ENCODE assay signal across 14 mouse cellular contexts in genomic region chr6:91339612-91340246, GRCm38 (mm10).
DNase-seq lines count a peak whose midpoint lies in the region; ATAC-seq and TF ChIP-seq lines count a peak whose summit lies in the region.
"Had no signal": no experiment of that assay in that cellular context is flagged by ENCODE, and none has a peak within 500 bp of the region (broad histone marks: within the 10 kb centered on the region; RNA-seq: fewer than 3 reads in every experiment).

No protein-coding gene starts in this region.

- H3K9me3 ChIP-seq in limb, embryonic 14.5 days (ENCODE audit: control insufficient read depth, low read length) = no peaks in the 10 kb centered on the region
- H3K9me3 ChIP-seq: limb, embryonic 15.5 days had no signal

- DNase-seq in embryo, embryonic 10 days (ENCODE audit: low spot score) = peak; percentile 34
- DNase-seq in embryo, embryonic 9.5 days (ENCODE audit: extremely low spot score) = no peak
- peak; percentile 2 for DNase-seq in thymus, postnatal 4 days
- no peak for DNase-seq in thymus, postnatal 14 days
- DNase-seq in limb, embryonic 14.5 days (ENCODE audit: low spot score) = peak; percentile 5
- DNase-seq in testis, postnatal 14 days (ENCODE audit: low spot score) = no peak
- DNase-seq in thymus, postnatal 10 days (ENCODE audit: low spot score in 2 of 2) = no peak
- DNase-seq in T-cell, adult 2 months (ENCODE audit: low spot score) = no peak
- DNase-seq: adrenal gland, postnatal 10 days; B cell, adult 2 months; right cerebral cortex, postnatal 14 days had no signal

- no peak overlapping the region for H3K27ac ChIP-seq in limb, embryonic 14.5 days (replicated peaks; ENCODE audit: low read depth, low read length)
- H3K27ac ChIP-seq: limb, embryonic 15.5 days had no signal

- no peaks in the 10 kb centered on the region for H3K4me1 ChIP-seq in limb, embryonic 14.5 days (ENCODE audit: control insufficient read depth, insufficient read depth, low read length)
- H3K4me1 ChIP-seq: megakaryocyte, embryonic 14.5 days had no signal

- no peaks in the 10 kb centered on the region for H3K36me3 ChIP-seq in limb, embryonic 14.5 days (ENCODE audit: control insufficient read depth, insufficient read depth, low read length)
- H3K36me3 ChIP-seq: limb, embryonic 15.5 days had no signal

- ATAC-seq in limb, embryonic 14.5 days (ENCODE audit: low FRiP score, low read depth) = no peak; the same call in 1 of the 2 replicates

- WGBS in limb, embryonic 14.5 days = 44% methylated on average over 8 of the region's 8 CpGs

- no peak overlapping the region for H3K4me3 ChIP-seq in limb, embryonic 14.5 days (replicated peaks; ENCODE audit: low read length)
- H3K4me3 ChIP-seq: erythroblast, embryonic 14.5 days; limb, embryonic 15.5 days; megakaryocyte, embryonic 14.5 days had no signal

- TF ChIP-seq POLR2A in limb, embryonic 14.5 days (IDR thresholded peaks at IDR 0.05; ENCODE audit: borderline replicate concordance, extremely low read depth, insufficient read depth, insufficient read length) = no peak

- no peak overlapping the region for H3K9ac ChIP-seq in limb, embryonic 14.5 days (ENCODE audit: low read depth, low read length, severe bottlenecking)
- H3K9ac ChIP-seq: limb, embryonic 15.5 days had no signal

- H3K27me3 ChIP-seq in limb, embryonic 14.5 days (ENCODE audit: control insufficient read depth, insufficient read depth, low read length) = no peaks in the 10 kb centered on the region
- H3K27me3 ChIP-seq: limb, embryonic 15.5 days had no signal

- H3K4me2 ChIP-seq in limb, embryonic 14.5 days (replicated peaks; ENCODE audit: low read depth, low read length, severe bottlenecking) = no peak overlapping the region
- H3K4me2 ChIP-seq: limb, embryonic 15.5 days had no signal

Comparison
In these comparisons a context has a peak if more than half of its experiments do, and no peak if none do; other contexts are left out.
1. DNase-seq: peak in embryo, embryonic 10 days (single experiment), thymus, postnatal 4 days (single experiment) and limb, embryonic 14.5 days (single experiment); none in embryo, embryonic 9.5 days (single experiment), thymus, postnatal 14 days (single experiment), testis, postnatal 14 days (single experiment), thymus, postnatal 10 days (0 of 2) and T-cell, adult 2 months (single experiment).